Mouse (Mus musculus) neural tube, embryonic 11.5 days (tissue): ENCODE measurements around the gene Dffa. TPM values are rescaled to one million over a fixed set of nuclear protein-coding genes. Genes with fewer than 3 reads are reported as not detected.

Experiments used
- ATAC-seq: fragments of 200-750 bp; cut with Nextera tagmentation; 2 replicates; pipeline ENCODE4 v1.8.0; 2017; ENCODE audit warnings: moderate number of reproducible peaks, mild to moderate bottlenecking, moderate TSS enrichment, moderate library complexity; ENCODE audit not compliant: insufficient read depth, low FRiP score, low TSS enrichment
- DNase-seq: peaks from one replicate; pipeline ENCODE4 v3.0.0-alpha.2; 2015; ENCODE audit warnings: low spot score
- H3K27ac ChIP-seq: fragments of 300-500 bp; sonication (generic); 2 replicates; pipeline ENCODE4 v1.5.1; 2014; ENCODE audit warnings: low read depth, mild to moderate bottlenecking, low read length
- H3K27me3 ChIP-seq: fragments of 300-500 bp; sonication (generic); 2 replicates; pipeline ENCODE4 v1.6.1; 2014; ENCODE audit warnings: mild to moderate bottlenecking, low read length, mixed read lengths; ENCODE audit not compliant: control insufficient read depth, insufficient read depth
- H3K36me3 ChIP-seq: fragments of 300-500 bp; sonication (generic); 2 replicates; pipeline ENCODE4 v1.6.1; 2014; ENCODE audit warnings: mild to moderate bottlenecking, low read length, moderate library complexity, mixed read lengths; ENCODE audit not compliant: control insufficient read depth, insufficient read depth
- H3K4me1 ChIP-seq: fragments of 300-500 bp; sonication (generic); 2 replicates; pipeline ENCODE4 v1.6.1; 2014; ENCODE audit warnings: low read length, mixed read lengths; ENCODE audit not compliant: control insufficient read depth, insufficient read depth
- H3K4me2 ChIP-seq: fragments of 300-500 bp; sonication (generic); 2 replicates; pipeline ENCODE4 v1.6.1; 2014; ENCODE audit warnings: low read depth, mild to moderate bottlenecking, moderate library complexity
- H3K4me3 ChIP-seq: fragments of 300-500 bp; sonication (generic); 2 replicates; pipeline ENCODE4 v1.5.1; 2014; ENCODE audit warnings: low read depth, low read length
- H3K9ac ChIP-seq: fragments of 300-500 bp; sonication (generic); 2 replicates; pipeline ENCODE4 v1.6.1; 2014; ENCODE audit warnings: mild to moderate bottlenecking, low read length
- H3K9me3 ChIP-seq: fragments of 300-500 bp; sonication (generic); 2 replicates; pipeline ENCODE4 v1.6.1; 2016; ENCODE audit warnings: low read length; ENCODE audit not compliant: control insufficient read depth
- WGBS: fragments of 180-500 bp; shearing (Covaris S2); extraction: QIAGEN DNeasy Blood & Tissue Kit; methylation state at CpG from one replicate; pipeline ENCODE4 v1.1.7; 2014; 5-methylcytosine and 5-hydroxymethylcytosine counted together
- polyA plus RNA-seq: library from polyadenylated mRNA; unstranded; fragments of >200 nt; fragmentation: Nextera tagmentation; extraction: Ambion mirVana; gene quantifications from 2 replicates; pipeline ENCODE4 v1.2.1, GENCODE M21; 2014

Dffa gene
- polyA plus RNA-seq, 1 experiment from 2014 or later: 34.4 TPM

GRCm38 (mm10) chr4:149149196-149149595, 45.2 kb downstream of the Dffa start:
- H3K9ac ChIP-seq: no peak overlapping the region
- ATAC-seq: no peak
- no peak overlapping the region for H3K4me3 ChIP-seq
- 0 out of 2 replicates have a peak overlapping the region, but pooled peaks have one; percentile 44 for H3K27ac ChIP-seq
- H3K9me3 ChIP-seq: no peaks in the 10 kb centered on the region
- DNase-seq: no peak
- no peaks in the 10 kb centered on the region for H3K4me1 ChIP-seq
- no peaks in the 10 kb centered on the region for H3K27me3 ChIP-seq
- WGBS: 70% methylated on average over 9 of the region's 9 CpGs
- peaks cover 20% of the 10 kb centered on the region for H3K36me3 ChIP-seq
- no peak overlapping the region for H3K4me2 ChIP-seq

GRCm38 (mm10) chr4:149149611-149150010, 45.7 kb downstream of the Dffa start:
- Histone ChIP-seq H3K4me3 (no peak overlapping the region), H3K27ac (0 out of 2 replicates have a peak overlapping the region, but pooled peaks have one; percentile 44), H3K36me3 (peaks cover 20% of the 10 kb centered on the region), H3K9me3 (no peaks in the 10 kb centered on the region), H3K4me2 (no peak overlapping the region), H3K4me1 (no peaks in the 10 kb centered on the region), H3K9ac (no peak overlapping the region), H3K27me3 (no peaks in the 10 kb centered on the region)
- peak; percentile 20 for DNase-seq
- no peak for ATAC-seq
- WGBS: 67% methylated on average over 7 of the region's 7 CpGs

GRCm38 (mm10) chr4:149150256-149150655, 46.3 kb downstream of the Dffa start:
- no peaks in the 10 kb centered on the region for H3K27me3 ChIP-seq
- no peak overlapping the region for H3K4me2 ChIP-seq
- H3K9ac ChIP-seq: no peak overlapping the region
- DNase-seq (no peak), ATAC-seq (no peak)
- peaks cover 25% of the 10 kb centered on the region for H3K36me3 ChIP-seq
- H3K4me1 ChIP-seq: no peaks in the 10 kb centered on the region
- H3K4me3 ChIP-seq: no peak overlapping the region
- H3K27ac ChIP-seq: 0 out of 2 replicates have a peak overlapping the region, but pooled peaks have one; percentile 44
- H3K9me3 ChIP-seq: no peaks in the 10 kb centered on the region
- WGBS: 54% methylated on average over 11 of the region's 11 CpGs

GRCm38 (mm10) chr4:149150721-149151120, 46.8 kb downstream of the Dffa start:
- H3K9ac ChIP-seq: no peak overlapping the region
- peaks cover 30% of the 10 kb centered on the region for H3K36me3 ChIP-seq
- no peak overlapping the region for H3K27ac ChIP-seq
- H3K27me3 ChIP-seq: no peaks in the 10 kb centered on the region
- no peaks in the 10 kb centered on the region for H3K9me3 ChIP-seq
- WGBS: 91% methylated on average over 11 of the region's 11 CpGs
- no peak overlapping the region for H3K4me3 ChIP-seq
- ATAC-seq (no peak), DNase-seq (no peak)
- H3K4me2 ChIP-seq: no peak overlapping the region
- no peaks in the 10 kb centered on the region for H3K4me1 ChIP-seq

- DNase-seq (no peak), ATAC-seq (no peak)
- no peak overlapping the region for H3K9ac ChIP-seq
- no peak overlapping the region for H3K4me2 ChIP-seq
- H3K36me3 ChIP-seq: peaks cover 48% of the 10 kb centered on the region
- H3K4me3 ChIP-seq: no peak overlapping the region
- 95% methylated on average over 7 of the region's 7 CpGs for WGBS
- H3K27me3 ChIP-seq: no peaks in the 10 kb centered on the region
- no peak overlapping the region for H3K27ac ChIP-seq
- H3K4me1 ChIP-seq: no peaks in the 10 kb centered on the region
- H3K9me3 ChIP-seq: no peaks in the 10 kb centered on the region
Measured at GRCm38 (mm10) chr4:149154859-149155258, 50.9 kb downstream of the Dffa start.

GRCm38 (mm10) chr4:149155711-149156110, 51.8 kb downstream of the Dffa start:
- H3K9ac ChIP-seq: no peak overlapping the region
- peaks cover 50% of the 10 kb centered on the region for H3K36me3 ChIP-seq
- DNase-seq (no peak), ATAC-seq (no peak)
- H3K27me3 ChIP-seq: no peaks in the 10 kb centered on the region
- H3K4me2 ChIP-seq: no peak overlapping the region
- WGBS: 98% methylated on average over 6 of the region's 6 CpGs
- H3K27ac ChIP-seq: no peak overlapping the region
- H3K9me3 ChIP-seq: no peaks in the 10 kb centered on the region
- no peak overlapping the region for H3K4me3 ChIP-seq
- H3K4me1 ChIP-seq: no peaks in the 10 kb centered on the region

GRCm38 (mm10) chr4:149157415-149157973, 53.5 kb downstream of the Dffa start:
- no peaks in the 10 kb centered on the region for H3K4me1 ChIP-seq
- H3K27ac ChIP-seq: no peak overlapping the region
- no peaks in the 10 kb centered on the region for H3K27me3 ChIP-seq
- no peak for DNase-seq
- H3K9me3 ChIP-seq: no peaks in the 10 kb centered on the region
- no peak overlapping the region for H3K4me2 ChIP-seq
- no peak for ATAC-seq
- H3K9ac ChIP-seq: no peak overlapping the region
- H3K4me3 ChIP-seq: no peak overlapping the region
- H3K36me3 ChIP-seq: peaks cover 36% of the 10 kb centered on the region
- WGBS: 77% methylated on average over 8 of the region's 8 CpGs

GRCm38 (mm10) chr4:149159203-149159602, 55.3 kb downstream of the Dffa start:
- no peak overlapping the region for H3K4me3 ChIP-seq
- H3K27ac ChIP-seq: no peak overlapping the region
- H3K36me3 ChIP-seq: peaks cover 30% of the 10 kb centered on the region
- no peaks in the 10 kb centered on the region for H3K27me3 ChIP-seq
- no peak overlapping the region for H3K4me2 ChIP-seq
- H3K4me1 ChIP-seq: no peaks in the 10 kb centered on the region
- DNase-seq (no peak), ATAC-seq (no peak)
- no peaks in the 10 kb centered on the region for H3K9me3 ChIP-seq
- WGBS: 89% methylated on average over 2 of the region's 2 CpGs
- H3K9ac ChIP-seq: no peak overlapping the region

- Histone ChIP-seq H3K4me1 (no peaks in the 10 kb centered on the region), H3K27me3 (no peaks in the 10 kb centered on the region), H3K9me3 (no peaks in the 10 kb centered on the region), H3K36me3 (peaks cover 29% of the 10 kb centered on the region), H3K9ac (no peak overlapping the region), H3K4me3 (no peak overlapping the region), H3K4me2 (no peak overlapping the region), H3K27ac (no peak overlapping the region)
- DNase-seq (no peak), ATAC-seq (no peak)
- 85% methylated on average over 13 of the region's 13 CpGs for WGBS
Measured at GRCm38 (mm10) chr4:149159891-149160290, 55.9 kb downstream of the Dffa start.
